Mouse (Mus musculus): ENCODE data around the gene Slc27a2. TPM values are rescaled to one million over a fixed set of nuclear protein-coding genes. Genes with fewer than 3 reads are reported as not detected.

Gene Slc27a2
- not detected for total RNA-seq (2023)

DNA sequence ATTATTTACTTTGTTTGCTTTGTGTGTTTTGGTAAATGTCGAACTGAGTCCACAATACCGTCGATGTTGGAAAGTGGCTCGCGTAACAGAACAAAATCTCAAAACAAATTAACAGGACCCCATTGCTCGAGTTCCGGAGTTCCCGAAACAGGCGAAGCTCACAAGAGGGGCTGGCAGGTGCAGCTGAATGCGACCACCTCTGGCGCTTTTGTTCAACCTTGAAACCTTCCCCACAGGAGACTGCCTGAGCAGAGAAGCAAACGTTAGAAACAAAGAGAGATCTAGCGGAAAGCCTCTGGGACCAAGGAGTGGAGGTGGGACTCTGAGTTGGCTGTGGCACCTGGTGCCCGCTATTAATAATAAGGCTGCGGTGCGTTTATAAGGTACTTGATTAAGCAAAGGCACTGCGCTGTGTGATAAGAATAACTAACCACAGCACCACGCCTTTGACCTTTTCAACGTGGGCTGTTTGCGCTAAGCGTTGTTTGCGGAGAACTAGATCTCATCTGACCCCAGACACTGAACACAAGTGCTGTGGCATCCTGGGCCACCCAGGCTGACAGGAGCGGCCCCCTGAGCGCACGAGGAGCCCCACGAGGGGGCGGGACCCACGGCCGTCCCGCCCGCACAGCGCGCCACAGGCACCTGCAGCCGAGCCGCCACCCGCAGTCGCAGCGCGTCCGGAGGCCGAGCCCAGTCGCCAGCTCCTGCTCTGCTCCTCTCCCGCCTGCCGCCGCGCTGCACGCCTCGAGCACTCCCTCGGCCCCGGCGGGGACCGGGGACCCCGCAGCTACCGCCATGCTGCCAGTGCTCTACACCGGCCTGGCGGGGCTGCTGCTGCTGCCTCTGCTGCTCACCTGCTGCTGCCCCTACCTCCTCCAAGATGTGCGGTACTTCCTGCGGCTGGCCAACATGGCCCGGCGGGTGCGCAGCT is at the start of gene Slc27a2:
Gene Slc27a2 (plus strand): TSS at position 51 of the 934 bp plus-strand sequence.

DNA sequence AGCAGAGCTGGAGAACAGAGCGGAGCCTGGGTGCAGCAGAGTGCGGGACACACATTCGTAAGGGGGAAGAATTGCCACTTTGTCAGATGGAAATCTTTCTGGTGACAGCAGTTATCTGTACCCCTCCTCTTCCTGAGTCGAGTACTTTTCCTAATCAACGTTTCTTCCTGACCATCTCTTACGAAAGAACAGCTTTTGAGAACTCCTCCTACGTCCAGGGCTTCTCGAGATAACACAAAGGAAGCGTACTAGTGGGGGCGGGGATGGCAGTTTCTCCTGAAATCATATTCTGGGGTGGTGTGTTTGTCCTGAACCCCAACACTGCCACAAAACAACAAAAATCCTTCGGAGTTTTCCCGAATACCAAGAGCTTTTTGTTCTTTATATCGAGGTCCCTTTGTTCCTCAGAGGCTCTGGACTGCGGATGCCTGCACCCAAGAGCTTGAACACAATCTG is 67.1 kb downstream of the Slc27a2 start, which contains the start of gene Hdc:
Gene Hdc (minus strand): TSS at position 51 of the 456 bp plus-strand sequence.

Other genes with a start within 250 kb of the Slc27a2 start
- gene Atp8b4, start 51.7 kb upstream of the Slc27a2 start, total RNA-seq (2023) = 37.1 TPM
- gene Hdc, start 66.9 kb downstream of the Slc27a2 start, total RNA-seq (2023) = 2.1 TPM
- 61.6 TPM for gene Gabpb1, start 123.9 kb downstream of the Slc27a2 start, total RNA-seq (2023)
- 39.5 TPM for gene Usp8, start 154.9 kb downstream of the Slc27a2 start, total RNA-seq (2023)
- gene Usp50, start 231.1 kb downstream of the Slc27a2 start, total RNA-seq (2023) = not detected

Measured in CD4-positive naive resting alpha-beta T cell, adult 76 days (primary cell).